16 mouse cellular contexts compared by ENCODE assay signal in genomic region chr15:74456675-74457040, GRCm38 (mm10).
"Had no signal": no experiment of that assay in that cellular context is flagged by ENCODE, and none has a peak within 500 bp of the region (broad histone marks: within the 10 kb centered on the region; RNA-seq: fewer than 3 reads in every experiment).

No protein-coding gene starts in this region.

- H3K36me3 ChIP-seq: liver, embryonic 13.5 days; lung, embryonic 15.5 days; midbrain, embryonic 15.5 days; neural tube, embryonic 13.5 days; stomach, embryonic 15.5 days had no signal

- H3K9ac ChIP-seq: liver, embryonic 13.5 days; liver, postnatal 0 days; lung, embryonic 15.5 days; midbrain, embryonic 15.5 days; neural tube, embryonic 13.5 days; stomach, embryonic 15.5 days had no signal

- H3K27ac ChIP-seq: kidney, postnatal 0 days; liver, embryonic 13.5 days; lung, embryonic 15.5 days; macrophage; midbrain, embryonic 15.5 days; neural tube, embryonic 13.5 days; stomach, embryonic 15.5 days had no signal

- H3K9me3 ChIP-seq: liver, embryonic 13.5 days; lung, embryonic 15.5 days; megakaryocyte, embryonic 14.5 days; midbrain, embryonic 15.5 days; neural tube, embryonic 13.5 days; stomach, embryonic 15.5 days had no signal

- H3K4me1 ChIP-seq: liver, embryonic 13.5 days; megakaryocyte, embryonic 14.5 days had no signal

- ATAC-seq: liver, postnatal 0 days; midbrain, embryonic 15.5 days had no signal

- H3K4me3 ChIP-seq: liver, embryonic 13.5 days; lung, embryonic 15.5 days; megakaryocyte, embryonic 14.5 days; midbrain, embryonic 15.5 days; neural tube, embryonic 13.5 days; stomach, embryonic 15.5 days had no signal

- H3K27me3 ChIP-seq: liver, embryonic 13.5 days; lung, embryonic 15.5 days; midbrain, embryonic 15.5 days; neural tube, embryonic 13.5 days; stomach, embryonic 15.5 days had no signal

- DNase-seq: layer of hippocampus, adult 9-11 months; liver; liver, embryonic 13.5 days; lung, postnatal 14 days; right cerebral cortex, postnatal 14 days; thymus, adult 2 months; thymus, postnatal 25 days had no signal

- H3K4me2 ChIP-seq: liver, embryonic 13.5 days; lung, embryonic 15.5 days; midbrain, embryonic 11.5 days; midbrain, embryonic 15.5 days; neural tube, embryonic 13.5 days; stomach, embryonic 15.5 days had no signal
